Mouse (Mus musculus) urinary bladder, postnatal 4 days (tissue): ENCODE results near the gene Gm10309.
A peak's percentile ranks its signal among the peaks of the same experiment; 100 is the strongest.

Experiments
- DNase-seq, 2 experiments: peaks; one replicate each; pipeline ENCODE4 v3.0.0; 2021 to 2022; ENCODE audit warnings: low spot score in 2 of 2

Gm10309 gene

DNA sequence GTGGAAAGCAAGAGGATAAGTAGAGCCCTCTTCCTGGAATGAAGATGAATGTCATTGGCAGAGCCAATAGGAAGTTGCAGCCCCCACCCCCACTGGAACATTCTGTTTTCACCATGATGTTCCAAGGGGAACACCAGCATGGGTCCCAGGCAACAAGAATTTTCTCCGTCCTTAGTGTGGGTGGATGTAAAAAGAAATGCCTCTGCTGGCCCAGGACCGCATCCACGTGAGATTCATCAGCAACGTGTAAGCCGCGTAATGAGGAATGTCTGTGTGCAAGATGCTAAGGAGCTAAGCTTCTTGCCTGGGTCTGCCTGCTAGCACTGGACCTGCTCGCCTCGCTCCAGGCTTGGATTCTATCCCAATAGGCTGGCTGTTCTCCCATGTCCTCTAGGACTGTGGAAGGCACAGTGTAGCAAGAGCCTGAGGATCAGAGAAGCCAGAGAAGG is at the start of gene Gm10309:
Gene Gm10309, minus strand, starts transcription at position 50 of the 449 bp plus-strand sequence.
- DNase-seq, result peak in 1 of 2 experiments; percentile 39

DNA sequence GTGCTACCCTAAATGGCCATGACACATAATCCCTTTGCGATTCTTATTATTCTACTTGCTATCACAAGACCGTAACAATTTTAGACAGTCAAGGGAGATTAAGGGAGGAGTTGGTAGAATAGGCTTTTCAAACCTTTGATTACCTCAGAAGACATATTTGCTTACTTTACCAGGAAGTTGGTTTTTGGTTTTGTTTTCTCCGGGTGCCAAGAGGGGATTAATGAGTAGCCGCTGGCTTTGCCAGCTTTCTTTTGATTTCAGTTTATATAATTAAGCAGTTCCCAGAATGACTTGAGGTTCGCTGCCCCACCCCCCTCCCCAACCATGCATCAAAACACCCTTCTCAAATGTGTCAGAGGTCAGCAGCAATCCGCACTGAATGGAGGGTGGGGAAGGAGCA is 47.0 kb upstream of the Gm10309 start:
- no peak for DNase-seq

GRCm38 (mm10) chr17:86551561-86551960 is 46.5 kb upstream of the Gm10309 start:
- DNase-seq, result no peak

- DNase-seq, result no peak
Observed at GRCm38 (mm10) chr17:86549128-86549527, 44.1 kb upstream of the Gm10309 start.

DNA sequence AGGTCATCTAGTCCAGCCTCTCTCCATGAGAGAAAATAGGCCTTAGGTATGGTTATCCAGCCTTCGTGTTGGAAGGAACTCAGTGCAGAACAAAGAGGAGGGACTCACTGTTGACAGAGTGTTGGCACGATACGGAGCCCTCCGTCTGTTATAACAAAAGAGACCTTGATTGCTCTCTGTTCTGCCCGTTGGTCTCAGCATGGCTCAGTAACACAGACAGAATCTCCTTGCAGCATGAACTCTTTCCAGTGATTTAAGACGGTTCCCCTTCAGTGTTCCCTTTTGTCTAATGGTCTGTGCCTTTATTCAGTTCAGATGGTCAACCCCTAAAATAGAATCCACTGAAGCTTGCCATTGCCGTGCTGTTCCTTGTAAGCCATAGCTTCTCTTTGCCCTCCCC is 41.5 kb upstream of the Gm10309 start:
- DNase-seq, result no peak

- no peak for DNase-seq
Observed at GRCm38 (mm10) chr17:86539881-86540430, 34.9 kb upstream of the Gm10309 start.

- DNase-seq, result peak; percentile 42 to 79
Observed at GRCm38 (mm10) chr17:86535827-86536656, 31.0 kb upstream of the Gm10309 start.

- no peak for DNase-seq
Observed at GRCm38 (mm10) chr17:86535096-86535495, 30.1 kb upstream of the Gm10309 start.

GRCm38 (mm10) chr17:86533549-86533851 is 28.5 kb upstream of the Gm10309 start:
- no peak for DNase-seq

DNA sequence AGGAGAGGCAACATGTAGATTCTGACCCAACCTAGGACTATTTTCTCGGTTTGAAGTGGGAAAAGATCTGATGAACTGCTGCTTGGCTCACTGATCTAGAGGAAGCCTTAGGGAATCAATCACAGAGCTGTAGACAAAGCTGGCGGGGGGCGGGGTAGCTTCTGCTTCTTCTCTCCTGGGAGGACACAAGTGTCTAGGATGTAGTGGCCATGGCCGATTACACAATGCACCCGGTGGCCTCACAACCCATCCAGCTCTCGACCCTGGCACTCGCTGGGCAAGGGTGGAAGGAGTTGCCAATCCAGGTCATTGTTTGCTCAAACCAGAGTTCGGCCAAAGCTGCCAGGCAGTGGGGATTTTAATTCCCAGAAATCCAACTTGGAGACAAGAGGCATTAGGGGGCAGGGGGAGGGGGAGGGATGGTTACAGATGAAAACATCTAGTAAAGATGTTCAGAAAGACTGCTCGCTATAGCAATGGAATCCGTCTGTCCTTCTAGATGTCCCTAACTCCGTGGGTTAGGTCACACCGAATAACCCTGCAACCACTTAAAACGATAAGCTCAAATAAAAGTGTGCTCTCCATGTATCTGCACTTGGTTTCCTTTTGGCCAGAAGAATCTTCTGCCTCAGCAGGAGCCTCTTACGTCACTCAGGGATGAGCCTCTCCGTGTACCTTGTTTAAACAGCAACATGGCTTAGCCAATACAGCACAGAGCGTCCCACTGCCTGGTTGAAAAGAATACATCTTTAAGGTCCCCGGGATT is 27.9 kb upstream of the Gm10309 start:
- DNase-seq, result no peak

- no peak for DNase-seq
Observed at GRCm38 (mm10) chr17:86531231-86531630, 26.2 kb upstream of the Gm10309 start.

- no peak for DNase-seq
Observed at GRCm38 (mm10) chr17:86529411-86529810, 24.4 kb upstream of the Gm10309 start.

- DNase-seq, result no peak
Observed at GRCm38 (mm10) chr17:86529003-86529402, 24.0 kb upstream of the Gm10309 start.

DNA sequence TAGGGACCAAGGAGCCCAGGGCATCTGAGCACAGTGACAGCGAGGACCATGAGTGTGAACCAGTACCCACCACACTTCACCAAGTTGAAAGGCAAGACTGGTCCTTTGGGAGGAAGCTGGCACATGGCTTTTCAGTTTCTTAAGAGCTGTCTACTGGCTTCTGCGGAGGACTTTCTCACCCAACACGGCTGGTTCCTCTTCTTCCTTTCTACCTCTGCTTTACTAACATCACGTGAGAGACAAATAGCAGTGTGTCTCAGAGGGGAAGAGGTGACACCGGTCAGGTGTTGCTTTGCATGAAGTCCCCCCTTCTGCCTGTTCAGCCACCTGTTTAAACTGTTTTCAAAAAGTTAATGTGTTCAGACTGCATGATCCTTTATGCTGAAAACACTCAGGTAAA is 22.3 kb upstream of the Gm10309 start:
- DNase-seq, result no peak

GRCm38 (mm10) chr17:86526016-86526415 is 21.0 kb upstream of the Gm10309 start:
- no peak for DNase-seq

DNA sequence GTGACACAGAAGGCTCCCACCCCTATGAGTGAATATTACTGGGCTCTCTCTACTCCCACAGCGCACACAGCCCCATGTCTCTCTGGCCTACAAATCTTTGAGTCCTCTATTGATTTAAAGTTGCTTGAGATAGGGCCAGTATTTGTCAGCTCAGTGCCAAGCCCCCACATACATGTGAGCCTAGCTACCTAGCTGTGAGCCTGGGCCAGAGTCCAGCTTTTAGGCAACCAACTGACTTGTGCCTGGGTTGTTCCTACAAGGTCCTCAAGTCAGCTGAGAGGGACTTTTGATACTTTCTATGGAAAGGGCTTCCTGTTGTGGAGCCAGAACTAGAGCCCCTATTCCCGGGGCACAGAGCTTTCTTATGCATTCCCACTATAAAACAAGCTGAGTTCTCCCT is 20.0 kb upstream of the Gm10309 start:
- no peak for DNase-seq

DNA sequence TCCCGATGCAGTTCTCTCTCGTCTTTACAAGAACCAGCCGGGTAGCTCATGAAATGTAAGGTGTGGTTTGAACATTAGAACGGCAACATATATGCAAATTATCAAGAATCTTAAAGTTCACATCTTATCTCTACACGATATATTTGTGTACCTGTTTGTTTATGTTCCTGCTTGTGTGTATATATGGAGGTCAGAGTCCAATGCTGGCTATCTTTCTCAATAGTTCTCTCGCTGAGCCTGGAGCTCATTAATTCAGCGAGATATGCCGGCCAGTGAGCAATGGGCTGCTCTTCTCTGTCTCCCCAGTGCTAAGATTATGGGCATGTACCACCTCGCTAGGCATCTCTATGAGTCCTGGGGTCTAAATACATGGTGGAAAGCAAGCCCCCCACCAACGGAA is 18.8 kb upstream of the Gm10309 start:
- no peak for DNase-seq

- DNase-seq, result no peak
Observed at GRCm38 (mm10) chr17:86523374-86523773, 18.3 kb upstream of the Gm10309 start.

DNA sequence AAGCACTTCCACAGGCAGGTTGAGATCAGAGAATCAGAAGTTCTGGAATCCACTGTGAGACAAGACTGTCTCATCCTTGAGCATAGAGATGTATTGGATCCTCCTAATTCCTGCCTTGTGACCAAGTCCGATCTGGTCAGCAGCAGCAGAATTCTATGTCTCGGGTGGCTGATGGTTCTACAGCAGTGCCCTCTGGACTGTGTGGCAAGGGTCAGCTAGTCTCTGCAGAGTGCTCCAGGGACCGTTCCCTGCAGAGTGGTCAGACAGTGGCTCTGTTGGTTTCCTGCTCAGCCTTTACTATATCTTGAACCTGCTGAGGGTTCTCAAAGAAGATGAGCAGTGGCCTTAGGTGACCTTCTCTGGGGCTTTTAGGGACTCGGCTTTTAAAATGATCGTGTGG is 17.6 kb upstream of the Gm10309 start:
- no peak for DNase-seq

GRCm38 (mm10) chr17:86521252-86521651 is 16.2 kb upstream of the Gm10309 start:
- DNase-seq, result no peak

DNA sequence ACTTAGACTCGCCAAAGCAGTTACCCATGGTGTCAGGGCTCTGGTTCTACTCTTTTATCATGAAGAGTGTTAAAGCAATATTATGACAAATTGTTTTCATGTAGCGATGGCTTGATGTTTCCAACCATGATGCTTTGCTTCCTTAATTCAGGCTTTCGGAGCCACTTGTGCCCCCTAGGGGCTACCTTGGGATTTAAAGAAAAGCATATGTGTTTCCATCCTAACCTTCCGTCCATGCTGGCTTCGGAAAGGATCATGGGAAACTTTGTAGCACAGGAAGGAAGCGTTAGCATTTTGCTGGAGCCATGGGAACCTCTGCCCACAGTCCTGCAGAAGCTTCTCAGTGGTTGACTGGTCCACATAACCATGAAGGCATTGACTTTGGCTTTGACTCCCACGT is 13.6 kb upstream of the Gm10309 start:
- no peak for DNase-seq

- DNase-seq, result no peak
Observed at GRCm38 (mm10) chr17:86516630-86517029, 11.6 kb upstream of the Gm10309 start.
